Mouse (Mus musculus): Measurements from ENCODE around the gene Man2b1. TPM values are rescaled to one million over a fixed set of nuclear protein-coding genes. Genes with fewer than 3 reads are reported as not detected.
"Not testable (repeated sequence)": the region's sequence is repeated elsewhere in the genome, so short reads cannot be mapped to it uniquely, and the experiment has no call there.

Gene Man2b1
- polyA plus RNA-seq, 1 experiment from 2014 or later, result 17.7 TPM

DNA sequence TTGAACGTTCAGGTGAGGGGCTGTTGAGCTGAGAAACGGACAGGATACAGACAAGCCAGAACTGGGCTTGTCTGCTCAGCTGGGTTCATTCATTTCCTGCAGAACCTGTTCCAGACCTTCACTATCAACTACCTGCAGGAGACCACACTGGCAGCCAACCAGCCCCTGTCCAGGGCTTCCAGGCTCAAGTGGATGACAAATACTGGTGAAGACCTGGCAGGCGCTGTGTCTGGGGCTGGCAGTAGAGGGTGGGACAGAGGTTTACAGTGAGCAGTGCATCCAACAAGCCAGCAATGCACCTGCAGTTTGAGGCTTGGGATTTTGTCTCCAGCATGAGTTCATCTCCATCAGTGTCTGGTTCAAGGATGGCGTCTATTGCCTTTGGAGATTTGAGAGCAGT lies 13.8 kb downstream of the Man2b1 start:
- WGBS, result 90% methylated on average over 4 of the region's 4 CpGs
- Histone ChIP-seq H3K27ac (ENCODE audit: low read length) (no peak overlapping the region), H3K27me3 (replicated peaks; ENCODE audit: control insufficient read depth, insufficient read depth, low read length) (no peaks in the 10 kb centered on the region), H3K4me2 (ENCODE audit: low read length) (no peak overlapping the region), H3K36me3 (ENCODE audit: control insufficient read depth, insufficient read depth) (peaks cover 15% of the 10 kb centered on the region), H3K4me1 (replicated peaks; ENCODE audit: control insufficient read depth, insufficient read depth, low read length) (no peaks in the 10 kb centered on the region), H3K9ac (replicated peaks; ENCODE audit: low read depth, low read length) (no peak overlapping the region), H3K9me3 (ENCODE audit: control insufficient read depth, low read length) (no peaks in the 10 kb centered on the region), H3K4me3 (replicated peaks; ENCODE audit: low read length) (no peak overlapping the region)
- no peak for ATAC-seq

DNA sequence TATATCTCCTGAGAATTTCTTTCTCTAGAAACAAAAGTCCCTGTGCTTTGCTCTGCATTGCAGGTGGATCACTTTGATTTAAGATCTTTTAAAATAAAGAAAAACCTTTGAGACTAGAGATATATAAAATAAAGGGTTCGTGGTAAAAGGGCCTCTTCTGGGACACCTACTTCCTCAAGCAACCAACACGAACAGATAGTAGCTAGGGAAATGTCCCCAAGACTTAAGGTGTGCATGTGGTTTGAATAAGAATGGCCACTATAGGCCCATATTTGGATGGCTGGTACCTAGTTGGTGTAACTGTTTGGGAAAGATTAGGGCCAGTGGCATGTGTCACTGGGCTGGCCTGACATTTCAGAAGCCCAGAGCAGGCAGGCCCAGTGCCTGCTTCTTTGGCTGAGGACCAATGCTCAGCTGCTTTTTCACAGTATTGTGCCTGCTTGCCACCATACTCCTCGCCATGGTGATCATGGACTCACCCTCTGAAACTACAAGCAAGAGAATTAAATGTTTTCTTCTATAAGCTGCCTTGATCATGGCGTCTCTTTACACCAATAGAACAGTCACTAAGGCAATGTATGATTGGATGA lies 17.1 kb downstream of the Man2b1 start:
- H3K27me3 ChIP-seq (replicated peaks; ENCODE audit: control insufficient read depth, insufficient read depth, low read length), result no peaks in the 10 kb centered on the region
- H3K9me3 ChIP-seq (ENCODE audit: control insufficient read depth, low read length), result no peaks in the 10 kb centered on the region
- no peak for ATAC-seq
- no peak overlapping the region for H3K4me3 ChIP-seq (replicated peaks; ENCODE audit: low read length)
- 86% methylated on average over 4 of the region's 4 CpGs for WGBS
- H3K9ac ChIP-seq (replicated peaks; ENCODE audit: low read depth, low read length), result no peak overlapping the region
- no peaks in the 10 kb centered on the region for H3K4me1 ChIP-seq (replicated peaks; ENCODE audit: control insufficient read depth, insufficient read depth, low read length)
- no peak overlapping the region for H3K27ac ChIP-seq (ENCODE audit: low read length)
- no peak overlapping the region for H3K4me2 ChIP-seq (ENCODE audit: low read length)
- peaks cover 15% of the 10 kb centered on the region for H3K36me3 ChIP-seq (ENCODE audit: control insufficient read depth, insufficient read depth)

GRCm38 (mm10) chr8:85113241-85113640 lies 30.2 kb downstream of the Man2b1 start:
- no peak overlapping the region for H3K4me2 ChIP-seq (ENCODE audit: low read length)
- ATAC-seq, result no peak
- H3K4me3 ChIP-seq (replicated peaks; ENCODE audit: low read length), result no peak overlapping the region
- no peak overlapping the region for H3K9ac ChIP-seq (replicated peaks; ENCODE audit: low read depth, low read length)
- peaks cover 23% of the 10 kb centered on the region for H3K36me3 ChIP-seq (ENCODE audit: control insufficient read depth, insufficient read depth)
- no peaks in the 10 kb centered on the region for H3K27me3 ChIP-seq (replicated peaks; ENCODE audit: control insufficient read depth, insufficient read depth, low read length)
- H3K27ac ChIP-seq (ENCODE audit: low read length), result no peak overlapping the region
- H3K4me1 ChIP-seq (replicated peaks; ENCODE audit: control insufficient read depth, insufficient read depth, low read length), result no peaks in the 10 kb centered on the region
- WGBS, result 95% methylated on average over 10 of the region's 10 CpGs
- no peaks in the 10 kb centered on the region for H3K9me3 ChIP-seq (ENCODE audit: control insufficient read depth, low read length)

DNA sequence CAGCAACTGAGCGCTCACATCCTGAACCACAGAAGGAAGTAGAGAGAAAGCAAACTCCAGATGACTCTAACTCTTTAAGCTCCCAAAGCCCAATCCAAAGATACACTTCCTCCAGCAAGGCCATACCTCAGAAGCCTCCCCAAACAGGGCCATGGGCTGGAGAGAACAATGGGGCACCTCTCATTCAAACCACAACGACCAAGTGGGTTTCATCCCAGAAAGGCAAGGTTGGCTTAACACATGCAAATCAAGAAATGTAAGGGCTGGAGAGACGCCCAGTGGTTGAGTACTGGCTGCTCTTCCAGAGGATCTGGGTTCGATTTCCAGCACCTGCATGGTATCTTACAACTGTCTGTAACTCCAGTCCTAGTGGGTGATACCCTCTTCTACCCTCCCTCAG lies 32.4 kb downstream of the Man2b1 start:
- Histone ChIP-seq H3K9me3 (ENCODE audit: control insufficient read depth, low read length) (no peaks in the 10 kb centered on the region), H3K4me2 (ENCODE audit: low read length) (no peak overlapping the region), H3K4me3 (replicated peaks; ENCODE audit: low read length) (no peak overlapping the region), H3K4me1 (replicated peaks; ENCODE audit: control insufficient read depth, insufficient read depth, low read length) (no peaks in the 10 kb centered on the region; the same call in 1 of the 2 replicates), H3K36me3 (ENCODE audit: control insufficient read depth, insufficient read depth) (peaks cover 13% of the 10 kb centered on the region), H3K27me3 (replicated peaks; ENCODE audit: control insufficient read depth, insufficient read depth, low read length) (no peaks in the 10 kb centered on the region), H3K27ac (ENCODE audit: low read length) (no peak overlapping the region), H3K9ac (replicated peaks; ENCODE audit: low read depth, low read length) (no peak overlapping the region)
- no peak for ATAC-seq
- WGBS, result 75% methylated on average over 4 of the region's 4 CpGs

- ATAC-seq, result no peak
- WGBS, result 94% methylated on average over 7 of the region's 7 CpGs
These were observed 33.9 kb downstream of the Man2b1 start for GRCm38 (mm10) chr8:85116984-85117383.

GRCm38 (mm10) chr8:85119052-85119981 lies 36.2 kb downstream of the Man2b1 start:
- H3K4me2 ChIP-seq (ENCODE audit: low read length), result peak overlapping the region; percentile 70
- 5% methylated on average over 37 of the region's 37 CpGs for WGBS
- peak; percentile 90 for ATAC-seq
- no peak overlapping the region for H3K27ac ChIP-seq (ENCODE audit: low read length)
- no peaks in the 10 kb centered on the region for H3K36me3 ChIP-seq (ENCODE audit: control insufficient read depth, insufficient read depth)
- H3K4me3 ChIP-seq (replicated peaks; ENCODE audit: low read length), result peak overlapping the region; percentile 61
- peak overlapping the region; percentile 71 for H3K9ac ChIP-seq (replicated peaks; ENCODE audit: low read depth, low read length)
- H3K27me3 ChIP-seq (replicated peaks; ENCODE audit: control insufficient read depth, insufficient read depth, low read length), result no peaks in the 10 kb centered on the region
- no peaks in the 10 kb centered on the region; the same call in 1 of the 2 replicates for H3K4me1 ChIP-seq (replicated peaks; ENCODE audit: control insufficient read depth, insufficient read depth, low read length)
- no peaks in the 10 kb centered on the region for H3K9me3 ChIP-seq (ENCODE audit: control insufficient read depth, low read length)

More at GRCm38 (mm10) chr8:85116984-85117383, 33.9 kb downstream of the Man2b1 start:
- Histone ChIP-seq H3K4me2 (ENCODE audit: low read length) (no peak overlapping the region), H3K9ac (replicated peaks; ENCODE audit: low read depth, low read length) (no peak overlapping the region), H3K27me3 (replicated peaks; ENCODE audit: control insufficient read depth, insufficient read depth, low read length) (no peaks in the 10 kb centered on the region), H3K9me3 (ENCODE audit: control insufficient read depth, low read length) (no peaks in the 10 kb centered on the region), H3K4me3 (replicated peaks; ENCODE audit: low read length) (no peak overlapping the region), H3K36me3 (ENCODE audit: control insufficient read depth, insufficient read depth) (no peaks in the 10 kb centered on the region; the same call in 1 of the 2 replicates), H3K4me1 (replicated peaks; ENCODE audit: control insufficient read depth, insufficient read depth, low read length) (no peaks in the 10 kb centered on the region; the same call in 1 of the 2 replicates), H3K27ac (ENCODE audit: low read length) (no peak overlapping the region)

GRCm38 (mm10) chr8:85120251-85120650 lies 37.2 kb downstream of the Man2b1 start:
- H3K27ac ChIP-seq (ENCODE audit: low read length); H3K36me3 ChIP-seq (ENCODE audit: control insufficient read depth, insufficient read depth); H3K4me1 ChIP-seq (replicated peaks; ENCODE audit: control insufficient read depth, insufficient read depth, low read length); H3K4me3 ChIP-seq (replicated peaks; ENCODE audit: low read length); ATAC-seq; H3K9me3 ChIP-seq (ENCODE audit: control insufficient read depth, low read length); H3K4me2 ChIP-seq (ENCODE audit: low read length); H3K9ac ChIP-seq (replicated peaks; ENCODE audit: low read depth, low read length); H3K27me3 ChIP-seq (replicated peaks; ENCODE audit: control insufficient read depth, insufficient read depth, low read length): not testable (repeated sequence)
- WGBS, result 78% methylated on average over 5 of the region's 5 CpGs

DNA sequence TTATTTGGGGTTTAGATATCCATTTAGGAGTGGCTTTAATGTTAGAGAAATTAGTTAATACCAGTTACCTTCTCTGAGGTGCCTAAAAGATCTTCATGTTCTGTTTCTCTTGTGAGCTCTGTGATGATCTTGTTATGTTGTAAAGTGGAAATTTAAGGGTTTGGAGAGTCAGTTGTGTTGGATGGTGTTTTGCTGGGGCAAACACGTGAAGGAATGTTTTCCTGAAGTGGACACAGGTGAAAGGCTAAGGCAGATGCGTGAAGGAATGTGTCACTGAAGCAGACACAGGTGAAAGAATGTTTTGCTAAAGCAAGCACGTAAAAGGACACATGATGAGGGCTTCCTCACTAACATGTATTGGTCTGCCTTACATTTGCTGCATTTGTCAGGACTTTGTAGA lies 39.9 kb downstream of the Man2b1 start, which contains the start of gene Zfp791:
Gene Zfp791, minus strand, starts transcription at position 101 of the 400 bp plus-strand sequence.
- Histone ChIP-seq H3K4me3 (replicated peaks; ENCODE audit: low read length) (no peak within 1 kb of the TSS), H3K27me3 (replicated peaks; ENCODE audit: control insufficient read depth, insufficient read depth, low read length) (no peaks in the 10 kb centered on the region), H3K27ac (ENCODE audit: low read length) (no peak within 1 kb of the TSS), H3K4me1 (replicated peaks; ENCODE audit: control insufficient read depth, insufficient read depth, low read length) (no peaks in the 10 kb centered on the region; the same call in 1 of the 2 replicates), H3K36me3 (ENCODE audit: control insufficient read depth, insufficient read depth) (no peaks in the 10 kb centered on the region), H3K4me2 (ENCODE audit: low read length) (no peak within 1 kb of the TSS), H3K9me3 (ENCODE audit: control insufficient read depth, low read length) (no peaks in the 10 kb centered on the region), H3K9ac (replicated peaks; ENCODE audit: low read depth, low read length) (no peak within 1 kb of the TSS)
- 81% methylated on average over 3 of the region's 3 CpGs for WGBS
- no peak for ATAC-seq

DNA sequence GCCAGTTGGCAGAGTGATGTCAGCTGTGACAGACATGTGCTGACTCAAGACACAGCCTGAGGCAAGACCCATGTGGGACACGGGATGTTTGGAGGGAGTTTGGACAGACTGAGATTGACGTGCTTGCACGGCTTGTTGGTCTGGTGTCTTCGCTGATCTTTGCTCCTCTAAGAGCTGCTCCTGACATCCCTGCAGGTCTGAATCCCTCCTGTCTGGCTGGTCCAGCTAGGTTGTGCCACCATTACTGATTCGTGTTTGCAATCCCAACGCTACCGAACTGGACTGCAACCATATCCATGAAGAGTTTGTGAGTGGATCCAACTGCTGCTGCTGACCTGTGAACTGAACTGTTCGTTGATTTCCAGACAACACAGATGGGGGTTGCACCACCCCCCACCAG lies 40.6 kb downstream of the Man2b1 start:
- 94% methylated on average over 8 of the region's 8 CpGs for WGBS
- H3K4me1 ChIP-seq (replicated peaks; ENCODE audit: control insufficient read depth, insufficient read depth, low read length), result no peaks in the 10 kb centered on the region; the same call in 1 of the 2 replicates
- no peak for ATAC-seq

More for the DNA sequence above, 40.6 kb downstream of the Man2b1 start:
- no peaks in the 10 kb centered on the region for H3K36me3 ChIP-seq (ENCODE audit: control insufficient read depth, insufficient read depth)
- H3K4me2 ChIP-seq (ENCODE audit: low read length), result no peak overlapping the region
- no peaks in the 10 kb centered on the region for H3K9me3 ChIP-seq (ENCODE audit: control insufficient read depth, low read length)
- H3K4me3 ChIP-seq (replicated peaks; ENCODE audit: low read length), result no peak overlapping the region
- no peak overlapping the region for H3K9ac ChIP-seq (replicated peaks; ENCODE audit: low read depth, low read length)
- no peaks in the 10 kb centered on the region for H3K27me3 ChIP-seq (replicated peaks; ENCODE audit: control insufficient read depth, insufficient read depth, low read length)
- H3K27ac ChIP-seq (ENCODE audit: low read length), result no peak overlapping the region

All from forebrain, embryonic 16.5 days (tissue).